In genomic region chr2:173089437-173089836, GRCm38 (mm10) we compare ENCODE assay signal across 8 mouse cellular contexts. TPM values are rescaled to one million over a fixed set of nuclear protein-coding genes. Genes with fewer than 3 reads are reported as not detected.
DNase-seq lines count a peak whose midpoint lies in the region; ATAC-seq lines count a peak whose summit lies in the region.

No protein-coding gene starts in this region.

- H3K4me3 ChIP-seq in hindbrain, embryonic 14.5 days (replicated peaks; ENCODE audit: low read length) = no peak overlapping the region

- peak; percentile 91 for DNase-seq in ZHBTc4 (ENCODE audit: low read depth, low spot score)
- peak; percentile 88 to 91 for DNase-seq in cerebellum, postnatal 10 days
- peak; percentile 58 to 90 for DNase-seq in frontal cortex, postnatal 14 days (ENCODE audit: low spot score in 2 of 2)
- DNase-seq in hindbrain, embryonic 14.5 days (ENCODE audit: low spot score) = peak; percentile 92
- DNase-seq in layer of hippocampus, postnatal 36 days = peak; percentile 75 to 85
- DNase-seq in lung, postnatal 4 days = peak; percentile 77 to 85
- peak; percentile 87 to 91 for DNase-seq in right cerebral cortex, postnatal 10 days (ENCODE audit: low spot score in 2 of 2)
- peak; percentile 76 for DNase-seq in urinary bladder, postnatal 25 days (ENCODE audit: low spot score)

- 22% methylated on average over 6 of the region's 6 CpGs for WGBS in hindbrain, embryonic 14.5 days

- H3K9ac ChIP-seq in hindbrain, embryonic 14.5 days = no peak overlapping the region

- peak; percentile 55; the same call in 1 of the 2 replicates for ATAC-seq in hindbrain, embryonic 14.5 days (ENCODE audit: low FRiP score)

- no peak overlapping the region for H3K27ac ChIP-seq in hindbrain, embryonic 14.5 days

- peak overlapping the region; percentile 13; the same call in 1 of the 2 replicates for H3K4me2 ChIP-seq in hindbrain, embryonic 14.5 days (replicated peaks)

- H3K9me3 ChIP-seq in hindbrain, embryonic 14.5 days (ENCODE audit: control insufficient read depth, low read length) = no peaks in the 10 kb centered on the region

- H3K4me1 ChIP-seq in hindbrain, embryonic 14.5 days (replicated peaks; ENCODE audit: control insufficient read depth, insufficient read depth, low read length) = no peaks in the 10 kb centered on the region

- no peaks in the 10 kb centered on the region for H3K36me3 ChIP-seq in hindbrain, embryonic 14.5 days (replicated peaks; ENCODE audit: control insufficient read depth, insufficient read depth)

- no peaks in the 10 kb centered on the region for H3K27me3 ChIP-seq in hindbrain, embryonic 14.5 days (ENCODE audit: control insufficient read depth, insufficient read depth, low read length)

RNA-seq across cellular contexts. Expression of gene Ctcfl, which starts 29.9 kb away (rescaled TPM):
- 0.05 TPM in 1 of 2 replicates, not detected in the other for polyA plus RNA-seq in hindbrain, embryonic 14.5 days (2014; fragmentation: Nextera tagmentation; extraction: Ambion mirVana)
- not detected for total RNA-seq in layer of hippocampus, postnatal 36 days (2021)
